Mouse (Mus musculus): Measurements from ENCODE around the gene Pcsk4. TPM values are rescaled to one million over a fixed set of nuclear protein-coding genes. Genes with fewer than 3 reads are reported as not detected.

Pcsk4 gene
- polyA plus RNA-seq, 1 experiment: not detected

DNA sequence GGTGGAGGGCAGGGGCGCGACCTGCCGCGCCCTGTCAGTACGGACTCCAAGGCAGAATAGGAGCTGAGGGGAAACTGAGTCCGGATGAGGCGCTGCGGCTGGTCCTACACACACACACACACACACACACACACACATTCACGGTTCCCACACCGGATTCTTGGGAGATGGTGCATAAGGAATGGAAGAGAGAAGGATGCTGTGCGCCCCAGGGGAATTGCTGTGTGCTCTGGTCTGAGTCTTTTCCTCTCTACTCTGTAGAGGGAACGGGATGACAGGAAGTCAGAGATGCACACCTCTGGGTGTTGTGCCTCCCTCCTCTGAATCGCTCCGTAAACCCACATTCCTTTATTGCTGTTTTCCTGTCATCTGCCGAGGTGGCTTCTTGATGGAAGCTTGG lies 30.0 kb downstream of the Pcsk4 start:
- Histone ChIP-seq H3K4me1 (ENCODE audit: control insufficient read depth, insufficient read depth, low read length) (peaks cover 58% of the 10 kb centered on the region), H3K27ac (ENCODE audit: insufficient read depth, low read depth, low read length) (peak overlapping the region; percentile 94), H3K4me3 (ENCODE audit: insufficient read depth, low read depth, low read length) (peak overlapping the region; percentile 89)
- TF ChIP-seq CTCF (IDR thresholded peaks at IDR 0.05; ENCODE audit: insufficient read depth, low read depth, low read length) (no peak), POLR2A (IDR thresholded peaks at IDR 0.05; ENCODE audit: insufficient read depth, low read depth, low read length) (no peak)
- 8% methylated on average over 15 of the region's 15 CpGs for WGBS

DNA sequence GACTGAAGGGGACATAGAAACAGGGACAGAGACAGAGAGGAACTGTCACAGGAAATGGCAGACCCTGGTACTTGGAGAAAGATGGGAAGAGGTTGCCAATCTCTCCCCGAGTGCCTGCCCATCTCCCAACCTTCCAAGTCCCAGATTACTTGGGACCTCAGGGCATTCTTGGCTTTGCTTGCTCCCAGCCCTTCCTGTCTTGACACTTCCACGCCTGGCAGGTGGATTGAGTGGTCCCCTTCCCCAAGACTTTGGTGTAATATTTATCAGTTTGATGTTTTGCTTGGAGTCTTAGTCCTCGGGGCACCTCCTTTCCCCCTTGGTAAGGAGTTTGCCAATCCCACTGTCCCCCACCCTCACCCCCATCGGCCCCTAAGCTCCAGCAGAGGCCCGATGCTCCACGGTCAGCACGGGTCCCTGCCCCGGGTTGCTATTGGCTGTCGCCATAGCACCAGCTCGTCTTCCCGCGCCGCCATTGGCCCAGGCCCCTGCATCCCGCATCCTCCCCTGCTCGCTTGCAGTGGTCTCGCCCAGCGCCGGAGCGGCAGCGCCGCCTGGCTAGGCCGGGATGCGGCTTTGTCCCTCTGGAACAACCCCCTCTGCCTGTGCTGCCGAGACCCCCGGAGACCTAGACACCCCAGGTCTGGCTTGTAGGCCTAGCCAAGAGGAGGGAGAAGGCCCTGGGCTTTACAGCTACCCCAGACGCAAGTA lies 30.6 kb downstream of the Pcsk4 start:
- peak overlapping the region; percentile 94 for H3K27ac ChIP-seq (ENCODE audit: insufficient read depth, low read depth, low read length)
- peak overlapping the region; percentile 89 for H3K4me3 ChIP-seq (ENCODE audit: insufficient read depth, low read depth, low read length)
- TF ChIP-seq POLR2A (IDR thresholded peaks at IDR 0.05; ENCODE audit: insufficient read depth, low read depth, low read length) (peak; percentile 93), CTCF (IDR thresholded peaks at IDR 0.05; ENCODE audit: insufficient read depth, low read depth, low read length) (no peak)
- 2% methylated on average over 26 of the region's 26 CpGs for WGBS
- peaks cover 61% of the 10 kb centered on the region for H3K4me1 ChIP-seq (ENCODE audit: control insufficient read depth, insufficient read depth, low read length)

DNA sequence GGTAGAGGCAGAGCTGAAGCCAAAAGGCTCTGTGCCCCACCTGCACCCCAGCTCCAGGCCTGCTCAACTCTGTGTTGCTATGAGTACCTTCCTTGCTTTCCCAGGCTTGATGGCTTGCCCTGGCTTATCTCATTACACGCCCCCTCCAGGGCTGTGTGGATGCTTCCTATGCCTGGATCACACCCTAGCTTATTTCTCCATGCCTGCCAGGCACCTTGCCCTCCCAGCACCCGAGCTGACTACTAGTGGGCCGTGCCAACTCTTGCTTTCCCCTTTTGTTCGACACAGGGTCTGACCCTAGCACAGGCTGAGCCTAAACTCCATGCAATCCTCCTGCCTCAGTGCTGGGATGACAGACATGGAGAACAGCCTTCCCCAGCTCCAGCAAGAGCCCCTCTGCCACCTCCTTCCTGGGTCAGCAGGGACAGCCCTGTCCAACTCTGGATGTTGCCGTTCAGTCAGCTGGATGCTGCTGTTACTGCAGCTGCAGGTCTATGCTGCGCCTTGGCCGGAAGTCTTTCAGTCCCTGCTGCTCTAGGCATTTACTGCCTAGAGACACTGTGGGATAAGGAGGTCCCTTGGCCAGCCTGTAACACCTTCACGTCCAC lies 31.7 kb downstream of the Pcsk4 start:
- H3K27ac ChIP-seq (ENCODE audit: insufficient read depth, low read depth, low read length): no peak overlapping the region
- 45% methylated on average over 8 of the region's 8 CpGs for WGBS
- H3K4me1 ChIP-seq (ENCODE audit: control insufficient read depth, insufficient read depth, low read length): peaks cover 70% of the 10 kb centered on the region
- no peak for TF ChIP-seq CTCF (IDR thresholded peaks at IDR 0.05; ENCODE audit: insufficient read depth, low read depth, low read length)
- TF ChIP-seq POLR2A (IDR thresholded peaks at IDR 0.05; ENCODE audit: insufficient read depth, low read depth, low read length): no peak
- H3K4me3 ChIP-seq (ENCODE audit: insufficient read depth, low read depth, low read length): no peak overlapping the region

DNA sequence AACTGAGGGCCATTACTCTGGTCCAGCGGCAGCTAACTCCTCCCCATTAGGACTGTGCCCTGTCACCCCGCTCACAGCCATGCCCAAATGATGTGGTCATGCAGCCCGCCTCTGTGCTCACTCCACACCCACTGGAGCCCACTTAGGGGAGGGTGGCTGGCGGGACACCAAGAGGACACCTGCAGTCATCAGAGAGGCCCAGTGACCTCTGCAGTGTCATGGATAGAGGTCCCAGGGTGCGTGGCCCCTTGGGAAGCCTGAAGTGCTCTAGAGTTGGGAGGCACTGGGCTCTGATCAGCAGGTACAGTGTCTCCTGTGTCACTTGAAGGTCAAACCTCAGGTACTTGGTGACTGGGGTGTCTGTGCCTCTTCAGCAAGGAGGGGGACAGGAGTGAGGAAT lies 32.5 kb downstream of the Pcsk4 start:
- peaks cover 64% of the 10 kb centered on the region for H3K4me1 ChIP-seq (ENCODE audit: control insufficient read depth, insufficient read depth, low read length)

DNA sequence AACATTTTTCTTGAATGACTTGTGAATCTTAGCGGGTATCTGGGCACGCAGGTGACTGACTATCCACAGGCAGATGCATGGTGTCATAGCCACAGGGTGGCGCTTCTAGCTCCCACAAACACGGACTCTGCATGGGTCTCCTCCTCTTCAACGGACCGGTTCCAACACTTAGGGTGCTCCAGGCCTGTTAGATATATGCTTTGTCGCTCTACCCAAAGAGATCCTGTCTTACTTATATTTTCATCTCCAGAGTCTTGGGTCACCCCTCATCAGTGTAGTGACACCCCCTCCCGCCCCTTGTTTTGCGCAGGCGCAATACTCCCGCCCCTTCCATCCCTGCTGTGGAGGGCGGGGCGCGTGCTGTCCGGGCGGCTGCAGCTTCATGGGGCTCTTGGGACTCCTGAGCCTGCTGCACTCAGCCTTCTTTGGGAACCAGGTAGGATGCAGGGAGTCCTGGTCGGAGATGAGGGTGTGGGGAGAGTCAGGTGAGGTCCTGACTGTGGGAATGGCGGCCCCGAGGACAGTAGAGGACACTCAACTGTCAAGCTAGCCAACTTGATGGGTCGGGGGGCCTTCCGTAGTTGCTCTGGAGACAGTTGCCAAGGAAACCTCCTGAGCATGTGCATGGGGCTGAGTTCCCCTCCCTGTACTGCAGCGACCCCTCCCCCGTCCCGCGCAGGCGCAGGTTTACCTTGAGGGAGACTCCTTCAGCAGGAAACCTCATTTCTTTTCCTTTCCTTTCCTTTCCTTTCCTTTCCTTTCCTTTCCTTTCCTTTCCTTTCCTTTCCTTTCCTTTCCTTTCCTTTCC lies 33.5 kb downstream of the Pcsk4 start, which contains the start of gene Apc2:
Apc2 (plus strand) TSS at position 360 of the 808 bp plus-strand sequence.
- peak within 1 kb of the TSS; percentile 77 for H3K4me3 ChIP-seq (ENCODE audit: insufficient read depth, low read depth, low read length)
- WGBS: 1% methylated on average over 26 of the region's 26 CpGs
- H3K4me1 ChIP-seq (ENCODE audit: control insufficient read depth, insufficient read depth, low read length): peaks cover 56% of the 10 kb centered on the region
- TF ChIP-seq POLR2A (IDR thresholded peaks at IDR 0.05; ENCODE audit: insufficient read depth, low read depth, low read length) (peak; percentile 33; the same call in 1 of the 2 replicates), CTCF (IDR thresholded peaks at IDR 0.05; ENCODE audit: insufficient read depth, low read depth, low read length) (peak; percentile 73)
- peak within 1 kb of the TSS; percentile 80 for H3K27ac ChIP-seq (ENCODE audit: insufficient read depth, low read depth, low read length)

More for the DNA sequence above, 32.5 kb downstream of the Pcsk4 start:
- TF ChIP-seq CTCF (IDR thresholded peaks at IDR 0.05; ENCODE audit: insufficient read depth, low read depth, low read length): no peak
- TF ChIP-seq POLR2A (IDR thresholded peaks at IDR 0.05; ENCODE audit: insufficient read depth, low read depth, low read length): no peak
- WGBS: 78% methylated on average over 5 of the region's 5 CpGs
- peak overlapping the region; percentile 77 for H3K4me3 ChIP-seq (ENCODE audit: insufficient read depth, low read depth, low read length)
- H3K27ac ChIP-seq (ENCODE audit: insufficient read depth, low read depth, low read length): peak overlapping the region; percentile 32

DNA sequence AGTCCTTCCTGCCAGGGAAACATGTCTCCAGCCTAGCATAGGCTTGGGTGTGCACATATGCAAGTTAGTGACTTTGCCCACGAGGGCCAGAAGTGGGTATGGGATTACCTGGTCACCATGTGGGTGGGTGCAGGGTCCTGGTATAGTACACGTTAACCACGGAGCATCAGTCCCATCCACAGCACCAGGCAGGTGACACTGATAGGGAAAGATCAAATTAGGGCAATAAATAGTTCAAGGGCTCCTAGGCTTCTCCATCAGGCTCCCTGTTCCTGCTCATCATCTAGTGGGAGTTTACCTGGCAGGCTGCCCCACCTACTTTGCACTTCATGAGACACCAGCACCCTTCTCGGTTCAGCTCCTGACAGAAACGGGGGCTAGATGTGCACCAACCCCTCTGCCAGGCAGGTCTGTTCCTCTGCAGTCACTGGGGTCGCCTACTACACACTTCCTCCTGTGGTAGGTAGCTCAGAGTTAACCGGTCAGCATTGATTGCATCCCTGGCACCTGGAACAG lies 34.5 kb downstream of the Pcsk4 start:
- WGBS: 57% methylated on average over 7 of the region's 7 CpGs
- H3K27ac ChIP-seq (ENCODE audit: insufficient read depth, low read depth, low read length): no peak overlapping the region
- TF ChIP-seq POLR2A (IDR thresholded peaks at IDR 0.05; ENCODE audit: insufficient read depth, low read depth, low read length) (no peak), CTCF (IDR thresholded peaks at IDR 0.05; ENCODE audit: insufficient read depth, low read depth, low read length) (no peak)
- H3K4me1 ChIP-seq (ENCODE audit: control insufficient read depth, insufficient read depth, low read length): peaks cover 47% of the 10 kb centered on the region
- H3K4me3 ChIP-seq (ENCODE audit: insufficient read depth, low read depth, low read length): no peak overlapping the region

DNA sequence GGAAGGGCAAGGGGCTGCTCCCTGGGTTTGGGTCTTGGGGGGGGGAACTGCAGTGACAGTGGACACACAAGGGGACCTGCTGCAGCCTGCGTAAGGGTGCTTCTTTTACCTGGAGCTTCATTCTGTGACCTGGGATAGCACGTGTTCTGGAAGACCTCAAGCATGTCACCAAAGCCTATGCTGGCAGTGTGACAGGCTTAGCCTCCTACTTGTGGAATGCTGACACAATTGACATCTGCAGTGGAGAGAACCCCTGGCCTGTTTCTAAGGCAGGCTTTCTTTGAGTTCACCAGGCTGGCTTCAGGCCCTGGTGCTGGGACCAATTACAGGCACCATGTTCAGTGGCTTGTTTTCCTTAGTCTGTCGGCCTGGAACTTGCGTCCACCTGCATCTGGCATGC lies 35.0 kb downstream of the Pcsk4 start:
- peaks cover 43% of the 10 kb centered on the region for H3K4me1 ChIP-seq (ENCODE audit: control insufficient read depth, insufficient read depth, low read length)
- no peak overlapping the region for H3K4me3 ChIP-seq (ENCODE audit: insufficient read depth, low read depth, low read length)
- H3K27ac ChIP-seq (ENCODE audit: insufficient read depth, low read depth, low read length): no peak overlapping the region
- no peak for TF ChIP-seq CTCF (IDR thresholded peaks at IDR 0.05; ENCODE audit: insufficient read depth, low read depth, low read length)
- TF ChIP-seq POLR2A (IDR thresholded peaks at IDR 0.05; ENCODE audit: insufficient read depth, low read depth, low read length): no peak
- 74% methylated on average over 4 of the region's 4 CpGs for WGBS

DNA sequence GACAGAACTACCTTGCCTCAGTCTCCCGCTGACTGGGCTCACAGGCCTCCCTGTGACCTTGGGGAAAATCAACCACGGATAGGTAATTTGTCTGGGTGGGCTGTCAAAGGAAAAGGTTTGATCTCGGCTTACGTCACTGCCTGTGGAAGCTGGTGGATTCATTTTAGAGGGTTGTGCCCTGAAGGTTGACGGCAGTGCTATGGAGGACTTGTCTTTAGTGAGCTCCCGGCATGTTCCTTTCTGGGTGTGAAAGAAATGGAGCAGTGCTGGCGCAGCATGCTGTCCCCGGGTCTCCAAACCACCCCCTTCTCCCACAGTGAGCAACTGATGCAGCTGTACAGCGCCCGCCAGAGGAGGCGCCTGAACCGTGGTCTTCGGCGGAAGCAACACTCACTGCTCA lies 36.0 kb downstream of the Pcsk4 start:
- WGBS: 11% methylated on average over 14 of the region's 14 CpGs
- peak overlapping the region; percentile 91 for H3K4me3 ChIP-seq (ENCODE audit: insufficient read depth, low read depth, low read length)
- no peak overlapping the region for H3K27ac ChIP-seq (ENCODE audit: insufficient read depth, low read depth, low read length)
- TF ChIP-seq POLR2A (IDR thresholded peaks at IDR 0.05; ENCODE audit: insufficient read depth, low read depth, low read length): no peak
- no peak for TF ChIP-seq CTCF (IDR thresholded peaks at IDR 0.05; ENCODE audit: insufficient read depth, low read depth, low read length)
- H3K4me1 ChIP-seq (ENCODE audit: control insufficient read depth, insufficient read depth, low read length): peaks cover 39% of the 10 kb centered on the region
